14 mouse cellular contexts compared by ENCODE assay signal in the genomic region with DNA sequence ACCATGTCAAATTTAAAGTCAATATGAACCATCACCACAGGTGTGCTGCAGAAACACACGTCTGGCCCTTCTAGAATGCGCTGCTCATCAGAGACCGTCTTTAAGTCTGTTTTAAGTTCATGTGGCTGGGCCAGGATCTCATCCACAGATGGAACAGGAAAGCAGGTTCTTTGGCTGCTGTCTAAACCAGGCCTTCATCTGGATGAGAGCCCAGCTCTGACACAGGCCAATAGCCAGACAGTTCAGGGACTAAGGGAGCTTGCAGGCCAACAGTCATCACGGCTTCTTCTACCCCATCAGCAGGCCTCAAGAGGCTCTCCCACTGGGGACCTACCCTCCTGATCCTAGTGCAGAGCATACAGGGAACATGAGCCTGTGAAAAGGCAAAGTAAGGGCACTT.
DNase-seq lines count a peak whose midpoint lies in the region; ATAC-seq and TF ChIP-seq lines count a peak whose summit lies in the region.
"Had no signal": no experiment of that assay in that cellular context is flagged by ENCODE, and none has a peak within 500 bp of the region (broad histone marks: within the 10 kb centered on the region; RNA-seq: fewer than 3 reads in every experiment).

No protein-coding gene starts in this region.

- 72% methylated on average over 4 of the region's 4 CpGs for WGBS in embryonic facial prominence, embryonic 14.5 days
- 87% methylated on average over 4 of the region's 4 CpGs for whole genome bisulfite sequencing in embryonic facial prominence, embryonic 10.5 days
- 89% methylated on average over 4 of the region's 4 CpGs for WGBS in midbrain, postnatal 0 days
- WGBS in midbrain, embryonic 11.5 days: 85% methylated on average over 4 of the region's 4 CpGs

- H3K27ac ChIP-seq in embryonic facial prominence, embryonic 14.5 days (replicated peaks; ENCODE audit: low read depth, low read length): no peak overlapping the region
- H3K27ac ChIP-seq in embryonic facial prominence, embryonic 10.5 days (replicated peaks): no peak overlapping the region
- H3K27ac ChIP-seq in midbrain, postnatal 0 days (ENCODE audit: low read depth, low read length): no peak overlapping the region
- no peak overlapping the region for H3K27ac ChIP-seq in midbrain, embryonic 11.5 days (ENCODE audit: low read depth, low read length)
- H3K27ac ChIP-seq: hindbrain, embryonic 10.5 days; kidney, embryonic 15.5 days; limb, embryonic 13.5 days; midbrain, embryonic 13.5 days had no signal

- no peaks in the 10 kb centered on the region for H3K9me3 ChIP-seq in embryonic facial prominence, embryonic 14.5 days (ENCODE audit: control insufficient read depth, low read length)
- no peaks in the 10 kb centered on the region for H3K9me3 ChIP-seq in embryonic facial prominence, embryonic 10.5 days
- no peaks in the 10 kb centered on the region for H3K9me3 ChIP-seq in midbrain, postnatal 0 days (ENCODE audit: low read length)
- H3K9me3 ChIP-seq in midbrain, embryonic 11.5 days (ENCODE audit: control insufficient read depth, low read length): no peaks in the 10 kb centered on the region
- H3K9me3 ChIP-seq: hindbrain, embryonic 10.5 days; kidney, embryonic 15.5 days; limb, embryonic 13.5 days; midbrain, embryonic 13.5 days had no signal

- DNase-seq in embryonic facial prominence, embryonic 14.5 days (ENCODE audit: low spot score): peak; percentile 56
- DNase-seq in embryonic facial prominence, embryonic 10.5 days (ENCODE audit: low spot score): no peak
- peak; percentile 38 for DNase-seq in midbrain, postnatal 0 days (ENCODE audit: low spot score)
- no peak for DNase-seq in midbrain, embryonic 11.5 days (ENCODE audit: low spot score, missing footprints)
- peak; percentile 85 to 87 for DNase-seq in cerebellum, postnatal 14 days
- DNase-seq in heart, postnatal 14 days: peak; percentile 41 to 58
- no peak for DNase-seq in layer of hippocampus, postnatal 25 days (ENCODE audit: extremely low spot score in 1 of 2, low spot score in 1 of 2)
- DNase-seq in embryo, embryonic 10 days (ENCODE audit: low spot score): no peak
- DNase-seq: retina, postnatal 1 day; thymus, postnatal 25 days had no signal

- no peak overlapping the region for H3K9ac ChIP-seq in embryonic facial prominence, embryonic 14.5 days (ENCODE audit: low read depth, low read length)
- H3K9ac ChIP-seq in midbrain, postnatal 0 days (replicated peaks; ENCODE audit: low read length, poor library complexity, severe bottlenecking): no peak overlapping the region
- H3K9ac ChIP-seq in midbrain, embryonic 11.5 days (ENCODE audit: low read length): no peak overlapping the region
- H3K9ac ChIP-seq: kidney, embryonic 15.5 days; limb, embryonic 13.5 days; midbrain, embryonic 13.5 days had no signal

- no peaks in the 10 kb centered on the region for H3K4me1 ChIP-seq in embryonic facial prominence, embryonic 14.5 days (ENCODE audit: control insufficient read depth, insufficient read depth, low read length)
- H3K4me1 ChIP-seq in embryonic facial prominence, embryonic 10.5 days: no peaks in the 10 kb centered on the region
- H3K4me1 ChIP-seq in midbrain, postnatal 0 days (ENCODE audit: insufficient read depth, low read length): no peaks in the 10 kb centered on the region
- H3K4me1 ChIP-seq in midbrain, embryonic 11.5 days (ENCODE audit: control insufficient read depth, insufficient read depth, low read length): no peaks in the 10 kb centered on the region
- H3K4me1 ChIP-seq: hindbrain, embryonic 10.5 days; kidney, embryonic 15.5 days; limb, embryonic 13.5 days; midbrain, embryonic 13.5 days had no signal

- H3K27me3 ChIP-seq in embryonic facial prominence, embryonic 14.5 days (replicated peaks; ENCODE audit: control insufficient read depth, insufficient read depth, low read length): no peaks in the 10 kb centered on the region
- no peaks in the 10 kb centered on the region for H3K27me3 ChIP-seq in embryonic facial prominence, embryonic 10.5 days (replicated peaks; ENCODE audit: low read depth, poor library complexity, severe bottlenecking)
- H3K27me3 ChIP-seq in midbrain, postnatal 0 days (ENCODE audit: insufficient read depth, low read length): no peaks in the 10 kb centered on the region
- no peaks in the 10 kb centered on the region for H3K27me3 ChIP-seq in midbrain, embryonic 11.5 days (ENCODE audit: control insufficient read depth, insufficient read depth, low read length)
- H3K27me3 ChIP-seq: kidney, embryonic 15.5 days; limb, embryonic 13.5 days; midbrain, embryonic 13.5 days had no signal

- no peak for TF ChIP-seq CTCF in midbrain, postnatal 0 days (IDR thresholded peaks at IDR 0.05)

- intact Hi-C loops in heart, postnatal 14 days (cut with DNase I): no loop called here

- no peak overlapping the region for H3K4me2 ChIP-seq in embryonic facial prominence, embryonic 14.5 days (ENCODE audit: low read depth, low read length)
- no peak overlapping the region for H3K4me2 ChIP-seq in midbrain, postnatal 0 days (ENCODE audit: low read depth, low read length, poor library complexity, severe bottlenecking)
- H3K4me2 ChIP-seq in midbrain, embryonic 11.5 days: no peak overlapping the region
- H3K4me2 ChIP-seq: kidney, embryonic 15.5 days; limb, embryonic 13.5 days; midbrain, embryonic 13.5 days had no signal

- ATAC-seq in embryonic facial prominence, embryonic 14.5 days (ENCODE audit: low read depth): no peak
- ATAC-seq in midbrain, postnatal 0 days (ENCODE audit: low FRiP score): no peak
- ATAC-seq in midbrain, embryonic 11.5 days (ENCODE audit: low FRiP score): no peak
- ATAC-seq: midbrain, embryonic 13.5 days had no signal

- no peak overlapping the region for H3K4me3 ChIP-seq in embryonic facial prominence, embryonic 14.5 days (ENCODE audit: low read depth, low read length)
- H3K4me3 ChIP-seq in embryonic facial prominence, embryonic 10.5 days: no peak overlapping the region
- no peak overlapping the region for H3K4me3 ChIP-seq in midbrain, postnatal 0 days (ENCODE audit: low read depth, low read length)
- no peak overlapping the region for H3K4me3 ChIP-seq in midbrain, embryonic 11.5 days (ENCODE audit: low read depth, low read length)
- H3K4me3 ChIP-seq: hindbrain, embryonic 10.5 days; kidney, embryonic 15.5 days; limb, embryonic 13.5 days; midbrain, embryonic 13.5 days had no signal

- H3K36me3 ChIP-seq in embryonic facial prominence, embryonic 14.5 days (ENCODE audit: control insufficient read depth, insufficient read depth, low read length): no peaks in the 10 kb centered on the region
- no peaks in the 10 kb centered on the region for H3K36me3 ChIP-seq in embryonic facial prominence, embryonic 10.5 days (replicated peaks)
- no peaks in the 10 kb centered on the region for H3K36me3 ChIP-seq in midbrain, postnatal 0 days (ENCODE audit: insufficient read depth, low read length)
- H3K36me3 ChIP-seq in midbrain, embryonic 11.5 days (ENCODE audit: control insufficient read depth, insufficient read depth, low read length): no peaks in the 10 kb centered on the region
- H3K36me3 ChIP-seq: hindbrain, embryonic 10.5 days; kidney, embryonic 15.5 days; limb, embryonic 13.5 days; midbrain, embryonic 13.5 days had no signal

Comparison
In these comparisons a context has a peak if more than half of its experiments do, and no peak if none do; other contexts are left out.
1. DNase-seq: peak in embryonic facial prominence, embryonic 14.5 days (single experiment), midbrain, postnatal 0 days (single experiment), cerebellum, postnatal 14 days (2 of 2) and heart, postnatal 14 days (2 of 2); none in embryonic facial prominence, embryonic 10.5 days (single experiment), midbrain, embryonic 11.5 days (single experiment), layer of hippocampus, postnatal 25 days (0 of 2) and embryo, embryonic 10 days (single experiment).